Mouse (Mus musculus) left cerebral cortex, postnatal 10 days (tissue): ENCODE measurements at regions not wholly inside any gene's neighbourhood (a gene's known extent, or its start where the extent isn't known, plus 50 kb on each side); places are given as distances from the start of the nearest gene placed in this dataset.

Experiments
- DNase-seq, 2 experiments: peaks; one replicate each; pipeline ENCODE4 v3.0.0; 2021 to 2022; ENCODE audit warnings: low spot score in 2 of 2, mixed read lengths in 1 of 2; ENCODE audit errors: extremely low spot score in 1 of 2
- intact Hi-C: fragments of 180-260 bp; cut with DNase I; formaldehyde crosslinking; loops from one replicate; pipeline ENCODE4 v1.15.1; 2025

GRCm38 (mm10) chr12:6307248-6307963 is 931.9 kb upstream of the Klhl29 start:
- intact Hi-C loops, result no loop called here
- DNase-seq, result peak in 1 of 2 experiments; percentile 8

GRCm38 (mm10) chr12:6287622-6288021 is 912.1 kb upstream of the Klhl29 start:
- DNase-seq, result peak; percentile 10 to 26
- intact Hi-C loops, result no loop called here

- intact Hi-C loops, result no loop called here
- no peak for DNase-seq
Measured at GRCm38 (mm10) chr12:6263962-6264361, 888.5 kb upstream of the Klhl29 start.
